Mouse (Mus musculus) MN1 (cell line): ENCODE measurements around the gene Ugt2b5.
A peak's percentile ranks its signal among the peaks of the same experiment; 100 is the strongest.
"Not testable (repeated sequence)": the region's sequence is repeated elsewhere in the genome, so short reads cannot be mapped to it uniquely, and the experiment has no call there.

ENCODE experiments used
- DNase-seq: peaks from one replicate; pipeline ENCODE4 v3.0.0-alpha.2; 2016; ENCODE audit warnings: low spot score

The Ugt2b5 gene

DNA sequence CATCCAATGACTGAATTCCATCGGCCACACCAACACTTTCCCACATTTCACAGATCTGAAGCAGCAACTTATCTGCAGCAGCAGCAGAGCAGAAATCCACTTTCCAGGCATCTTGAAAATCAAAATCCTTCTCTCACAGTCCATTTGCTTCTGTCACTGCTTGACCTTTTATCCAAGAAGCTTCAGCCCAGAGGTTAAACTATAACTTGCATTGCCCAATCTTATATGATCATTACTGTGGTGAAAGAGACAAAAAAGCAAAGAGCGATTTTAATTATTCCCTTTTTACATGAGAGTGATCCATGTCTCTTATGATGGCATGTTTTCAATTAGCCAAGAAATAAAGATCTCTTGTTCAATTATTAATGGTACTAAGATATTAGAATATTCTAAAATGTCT is at the start of gene Ugt2b5:
Ugt2b5 (minus strand) TSS at position 123 of the 400 bp plus-strand sequence.
- DNase-seq: not testable (repeated sequence)

DNA sequence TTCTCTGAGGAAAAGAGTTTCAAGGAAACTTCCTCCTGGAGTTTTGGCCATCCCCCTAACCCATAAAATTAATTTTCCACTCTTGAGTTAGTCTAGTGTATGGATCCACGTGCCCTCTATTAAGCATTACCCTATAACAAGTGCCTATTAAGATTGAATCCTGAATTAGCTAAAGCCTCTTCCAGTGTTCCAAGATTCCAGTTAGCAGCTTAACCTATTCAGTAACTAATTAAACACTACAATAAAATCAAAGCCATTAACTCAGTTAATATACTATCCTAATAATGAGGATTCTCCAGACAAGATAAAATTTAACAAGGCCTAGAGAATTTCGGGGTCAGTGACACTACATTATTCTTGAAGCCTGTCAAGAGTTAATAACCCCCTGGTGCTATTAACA is 35.7 kb upstream of the Ugt2b5 start:
- not testable (repeated sequence) for DNase-seq

DNA sequence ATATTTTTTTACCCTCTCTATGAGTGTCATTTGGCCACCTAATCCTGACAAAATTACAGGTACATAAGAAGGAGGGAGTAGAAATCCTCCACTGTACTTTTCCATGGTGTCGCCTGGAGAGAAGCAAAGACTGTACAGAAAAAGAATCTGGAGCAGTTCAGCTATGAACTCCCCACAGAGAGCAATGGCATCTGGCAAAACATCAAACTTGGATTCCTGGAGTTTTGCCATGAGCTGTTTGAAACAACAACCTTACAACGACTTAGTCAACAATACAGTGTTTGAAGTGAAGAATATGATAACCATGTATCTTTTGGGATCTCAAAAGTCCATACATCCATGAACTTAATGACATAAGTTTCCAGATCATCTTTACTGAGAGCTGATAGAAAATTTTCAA is 34.6 kb upstream of the Ugt2b5 start:
- DNase-seq: no peak

DNA sequence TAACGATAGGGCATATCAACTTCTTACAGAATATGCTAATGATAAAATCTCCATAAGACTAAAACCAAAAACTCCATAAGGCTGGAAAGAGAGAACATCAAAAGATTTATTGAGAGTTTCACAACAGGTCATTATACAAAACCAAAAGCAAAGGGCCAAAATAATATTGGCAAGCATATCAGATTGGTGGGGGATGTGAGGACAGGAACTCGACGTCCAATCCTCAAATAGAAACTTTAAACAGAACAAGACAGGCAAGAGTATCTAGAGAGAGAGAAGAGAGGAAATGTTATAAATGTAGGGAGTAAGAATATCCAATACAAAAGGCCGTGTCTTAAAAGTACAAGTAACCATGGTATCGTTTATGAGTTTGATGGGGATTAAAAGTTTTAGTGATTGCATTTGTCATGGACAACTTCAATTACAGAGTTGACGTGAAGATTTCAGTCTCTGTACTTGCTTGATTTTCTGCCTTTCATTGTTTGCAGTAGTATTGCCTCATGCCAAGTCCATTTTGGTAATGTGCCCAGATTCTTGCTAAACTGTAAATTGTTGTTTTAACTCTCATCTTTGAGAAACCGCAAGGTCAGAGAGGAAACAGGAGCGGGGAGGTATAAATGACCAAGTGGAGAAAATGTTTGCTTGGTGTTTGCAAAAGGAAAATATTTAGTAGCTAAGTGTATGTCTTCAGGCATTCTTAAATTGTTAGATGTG is 7.8 kb upstream of the Ugt2b5 start:
- DNase-seq: no peak

DNA sequence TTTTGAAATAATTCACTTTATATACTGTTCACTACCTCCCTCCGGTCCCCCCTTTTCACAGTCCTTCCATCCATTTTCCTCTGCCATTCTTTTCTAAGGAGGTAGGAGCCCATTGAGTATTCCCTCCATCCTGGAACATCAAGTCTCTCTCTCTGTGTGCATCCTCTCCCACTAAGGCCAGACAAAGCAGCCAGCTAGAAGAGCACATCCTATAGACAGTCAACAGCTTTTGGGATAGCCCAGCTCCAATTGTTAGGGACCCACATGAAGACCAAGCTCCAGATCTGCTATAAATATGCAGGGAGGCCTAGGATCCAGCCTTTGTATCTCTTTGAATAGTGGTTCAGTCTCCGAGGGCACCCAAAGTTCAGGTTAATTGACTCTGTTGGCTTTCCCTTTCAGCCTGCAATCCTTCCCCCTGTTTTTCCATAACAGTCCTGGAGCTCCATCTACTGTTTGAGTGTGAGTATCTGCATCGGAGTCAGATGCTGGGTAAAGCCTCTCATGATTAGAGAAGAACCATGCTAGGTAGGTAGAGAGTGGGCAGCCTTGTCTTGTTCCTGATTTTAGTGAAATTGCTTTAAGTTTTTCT is 2.8 kb upstream of the Ugt2b5 start:
- peak; percentile 35 for DNase-seq

DNA sequence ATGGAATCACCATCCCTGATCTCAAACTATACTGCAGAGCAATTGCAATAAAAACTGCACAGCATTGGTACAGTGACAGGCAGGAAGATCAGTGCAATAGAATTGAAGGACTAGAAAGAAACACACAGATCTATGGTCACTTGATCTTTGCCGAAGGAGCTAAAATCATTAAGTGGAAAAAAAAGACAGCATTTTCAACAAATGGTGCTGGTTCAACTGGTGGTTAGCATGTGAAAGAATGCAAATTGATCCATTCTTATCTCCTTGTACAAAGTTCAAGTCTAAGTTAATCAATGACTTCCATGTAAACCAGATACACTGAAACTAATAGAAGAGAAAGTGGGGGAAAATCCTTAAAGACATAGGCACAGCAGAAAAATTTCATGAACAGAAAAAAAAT is 36.4 kb downstream of the Ugt2b5 start:
- not testable (repeated sequence) for DNase-seq

DNA sequence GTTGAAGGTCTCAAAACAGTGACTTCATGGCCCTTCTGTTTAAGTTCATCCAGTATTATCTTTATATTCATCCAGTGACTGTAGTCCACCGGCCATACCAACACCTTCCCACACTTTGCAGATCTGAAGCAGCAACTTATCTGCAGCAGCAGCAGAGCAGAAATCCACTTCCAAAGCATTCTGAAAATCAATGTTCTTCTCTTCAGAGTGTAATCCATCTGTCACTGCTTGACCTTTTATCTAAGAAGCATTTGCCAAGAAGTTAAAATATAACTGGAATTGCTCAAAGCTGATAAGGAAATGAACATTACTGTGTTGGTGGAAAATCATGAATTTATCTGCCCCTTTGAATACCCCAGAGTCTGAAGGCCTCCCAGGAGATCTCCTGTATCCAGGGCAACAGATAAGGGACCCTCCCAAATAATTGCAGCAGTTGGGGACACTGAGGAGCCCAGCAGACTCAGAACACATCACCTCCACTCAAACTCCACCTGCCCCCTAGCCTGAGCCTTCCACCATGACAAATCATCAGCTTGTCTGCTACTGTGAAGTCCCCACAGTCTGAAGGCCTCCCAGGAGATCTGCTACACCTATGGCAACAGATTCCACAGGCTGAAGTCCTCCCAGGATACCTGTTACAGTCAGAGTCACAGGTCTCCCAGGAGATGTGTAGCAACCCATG is 47.6 kb downstream of the Ugt2b5 start, which contains the start of gene Ugt2b36:
Ugt2b36 (minus strand) TSS at position 210 of the 682 bp plus-strand sequence.
- DNase-seq: no peak

DNA sequence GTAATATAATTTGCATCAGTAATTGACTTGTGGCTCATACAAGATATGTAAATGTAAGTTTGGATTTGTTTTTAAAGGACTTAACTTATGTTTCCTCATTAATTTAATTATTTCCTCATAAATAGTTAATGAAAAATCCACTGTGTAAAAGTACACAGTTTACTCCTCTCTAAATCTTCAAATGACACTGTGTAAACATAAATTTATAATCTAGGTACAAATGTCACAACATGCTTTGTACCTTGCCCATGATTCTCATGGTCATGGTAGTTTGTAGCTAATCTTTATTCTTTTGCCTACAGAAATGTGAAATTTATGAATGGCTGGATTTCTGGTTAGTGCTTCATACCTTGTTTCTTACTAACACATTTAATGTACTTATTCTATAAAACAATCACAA is 49.0 kb downstream of the Ugt2b5 start:
- no peak for DNase-seq

DNA sequence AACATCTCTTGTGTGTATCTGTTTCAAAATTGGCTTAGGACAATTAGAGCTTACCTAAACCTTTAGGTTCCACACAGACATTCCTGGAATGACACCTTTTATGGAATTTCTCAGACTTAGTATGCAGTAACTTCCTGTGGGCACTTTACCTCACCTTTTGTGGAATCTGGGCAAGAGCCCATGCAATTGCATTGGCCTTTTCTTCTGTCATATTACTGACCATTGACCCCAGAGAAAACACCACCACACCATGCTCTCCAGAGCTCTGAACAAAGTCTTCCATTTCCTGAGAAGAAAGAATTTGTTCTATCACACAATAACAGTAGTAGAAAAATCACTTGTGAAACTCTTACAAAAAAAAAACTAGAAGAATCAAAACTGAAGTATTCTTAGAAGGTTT is 50.9 kb downstream of the Ugt2b5 start:
- DNase-seq: no peak

DNA sequence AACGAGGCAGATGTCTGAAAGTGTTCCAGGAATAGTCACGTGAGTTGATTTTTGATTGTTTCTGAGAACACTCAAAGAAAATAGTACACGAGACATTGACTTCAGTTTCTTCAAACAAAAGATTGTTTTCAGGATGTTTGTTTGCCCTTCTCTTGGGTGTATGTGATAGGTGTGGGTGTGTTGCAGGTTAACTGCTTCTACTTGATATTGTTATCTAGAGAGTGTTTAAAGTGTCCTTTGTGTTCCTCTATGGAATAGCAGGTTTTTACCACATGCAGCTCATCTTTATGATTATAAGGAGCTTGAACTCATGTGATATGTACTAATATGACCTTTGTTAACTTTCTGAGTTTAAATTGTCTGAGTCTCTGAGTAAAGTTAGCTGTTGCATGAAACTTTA is 53.8 kb downstream of the Ugt2b5 start:
- DNase-seq: no peak
